Mouse (Mus musculus): ENCODE data around the gene Samm50.

The Samm50 gene

DNA sequence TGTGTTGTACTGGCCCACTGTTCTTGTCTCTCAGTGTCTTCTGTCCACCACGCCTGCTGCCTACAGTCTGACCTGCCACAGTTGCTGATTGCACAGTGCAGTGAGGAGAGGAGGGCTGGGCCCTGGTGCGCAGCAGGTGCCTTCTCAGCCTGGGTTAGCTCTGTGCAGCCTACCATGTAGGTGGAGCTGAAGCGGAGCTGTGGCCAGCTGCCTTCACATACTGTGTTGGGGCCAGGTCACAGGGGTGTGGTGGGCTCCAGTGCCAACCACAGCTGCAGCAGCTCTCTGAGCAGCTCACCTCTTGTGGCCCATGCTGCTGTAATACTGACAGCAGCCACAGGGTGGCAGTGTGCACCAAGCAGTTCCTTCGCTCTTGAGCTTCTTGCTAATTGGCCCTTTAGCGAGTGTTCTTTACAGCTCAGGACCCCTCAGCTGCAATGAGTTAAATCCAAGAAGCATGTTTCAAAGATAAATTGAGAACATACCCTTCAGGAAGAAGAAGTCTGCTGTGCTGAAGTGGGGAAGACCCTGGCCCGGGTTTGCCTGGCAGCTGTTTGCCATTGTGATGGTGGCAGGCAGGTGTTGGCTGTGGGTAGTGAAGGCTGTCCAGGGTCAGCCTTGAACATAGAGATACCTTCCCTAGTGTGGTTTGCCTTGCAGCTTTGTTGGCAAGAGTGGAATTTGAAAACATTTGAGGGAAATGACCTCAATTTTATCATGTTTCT is 20.2 kb downstream of the Samm50 start:
- peak; percentile 70 to 77 for DNase-seq

DNA sequence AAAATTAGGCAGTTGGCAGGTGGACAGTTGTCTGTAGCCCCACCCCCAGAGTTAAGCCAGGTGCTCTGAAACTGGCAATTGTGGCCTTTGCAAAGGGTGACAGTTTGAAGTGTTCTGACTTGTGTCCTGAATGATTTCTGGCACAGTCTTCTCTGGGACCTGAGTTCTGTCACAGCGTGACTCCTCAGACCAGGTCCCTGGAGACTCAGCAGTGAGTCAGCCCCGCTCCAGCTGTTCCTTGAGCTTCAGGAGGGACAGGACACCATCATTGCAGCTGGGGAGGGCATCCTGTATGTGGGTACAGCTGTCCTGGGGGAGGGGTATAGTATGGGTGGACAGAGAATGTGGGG is 20.7 kb downstream of the Samm50 start:
- no peak for DNase-seq

DNA sequence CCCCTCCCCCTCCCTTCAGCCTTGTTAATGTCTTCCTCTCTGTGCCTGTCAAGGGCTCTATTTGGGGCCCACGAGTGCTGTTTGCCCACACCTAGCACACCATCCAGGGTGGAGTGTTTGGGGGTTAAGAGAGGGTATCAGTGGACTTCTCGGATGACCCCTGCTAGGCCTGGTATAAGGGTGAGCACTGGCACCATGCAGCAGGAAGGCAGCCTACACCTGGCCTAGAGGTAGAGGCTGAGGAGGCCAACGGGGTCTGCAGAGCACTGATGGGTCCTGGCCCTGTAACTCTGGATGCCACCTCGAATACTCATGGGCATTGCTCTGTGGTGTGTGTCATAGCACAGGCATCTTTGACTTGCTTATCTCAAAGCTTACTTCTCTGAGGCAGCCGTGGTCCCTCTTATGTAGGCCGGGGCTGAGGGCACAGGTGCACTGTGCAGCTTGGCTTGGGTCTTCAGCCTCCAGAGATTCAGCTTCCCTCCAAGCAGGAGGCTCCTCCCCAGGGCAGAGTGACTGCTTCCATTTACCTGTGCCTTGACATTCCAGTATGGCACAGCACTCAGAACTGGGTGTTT is 21.2 kb downstream of the Samm50 start:
- no peak for DNase-seq

DNA sequence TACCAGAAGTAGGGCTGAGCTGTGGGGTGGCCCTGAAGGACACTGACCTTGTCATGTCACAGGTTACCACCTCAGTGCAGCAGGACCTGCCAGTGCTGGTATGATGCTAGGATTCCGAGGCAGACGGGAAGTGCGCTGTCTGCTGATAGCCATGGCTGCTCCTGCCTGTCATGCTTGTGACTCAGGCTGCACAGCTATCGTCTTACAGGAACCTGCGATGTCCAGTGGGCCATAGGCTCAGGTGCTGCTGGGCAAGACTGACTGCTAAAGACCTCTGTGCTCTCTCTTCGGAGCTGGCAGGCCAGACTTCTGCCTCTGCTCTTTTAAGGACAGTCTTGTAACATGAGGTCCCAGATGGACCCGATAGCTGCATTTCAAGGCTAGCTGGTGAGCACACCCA is 22.4 kb downstream of the Samm50 start:
- DNase-seq, result no peak

DNA sequence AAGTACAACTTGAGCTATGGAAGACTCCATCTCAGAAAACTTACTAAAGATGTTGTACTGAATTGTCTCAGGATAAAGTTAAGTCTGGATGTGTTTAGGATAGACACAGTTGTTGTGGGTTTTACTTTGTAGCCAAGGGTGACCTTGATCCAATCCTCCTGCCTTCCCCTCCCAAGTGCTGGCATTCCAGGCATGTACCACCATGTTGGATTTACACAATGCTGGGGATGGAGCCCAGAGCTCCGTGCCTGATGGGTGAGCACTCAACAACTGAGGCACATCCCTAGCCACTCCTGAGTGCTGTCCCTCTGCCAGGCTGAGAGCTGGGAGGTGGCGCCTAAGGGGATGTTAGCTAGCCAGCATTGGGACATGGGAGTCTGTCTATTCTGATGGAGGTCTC is 23.2 kb downstream of the Samm50 start:
- no peak for DNase-seq

DNA sequence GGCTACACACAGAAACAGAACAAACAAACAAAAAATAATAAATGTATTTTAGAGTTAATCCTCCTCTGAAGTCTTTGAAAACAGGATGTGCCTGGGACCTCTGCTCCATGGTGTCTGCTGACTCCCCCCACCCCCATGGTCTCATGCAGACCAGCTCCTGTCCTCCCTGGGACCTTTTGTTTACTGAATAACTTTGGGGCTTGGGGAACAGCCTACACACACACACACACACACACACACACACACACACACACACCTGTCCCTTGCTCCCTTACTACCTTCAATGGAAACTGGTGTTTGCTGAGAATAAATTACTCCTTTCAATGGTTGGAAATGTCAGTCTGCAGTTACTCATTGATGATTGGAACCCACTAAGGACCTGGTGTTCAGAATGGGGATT is 24.0 kb downstream of the Samm50 start:
- DNase-seq, result no peak

DNA sequence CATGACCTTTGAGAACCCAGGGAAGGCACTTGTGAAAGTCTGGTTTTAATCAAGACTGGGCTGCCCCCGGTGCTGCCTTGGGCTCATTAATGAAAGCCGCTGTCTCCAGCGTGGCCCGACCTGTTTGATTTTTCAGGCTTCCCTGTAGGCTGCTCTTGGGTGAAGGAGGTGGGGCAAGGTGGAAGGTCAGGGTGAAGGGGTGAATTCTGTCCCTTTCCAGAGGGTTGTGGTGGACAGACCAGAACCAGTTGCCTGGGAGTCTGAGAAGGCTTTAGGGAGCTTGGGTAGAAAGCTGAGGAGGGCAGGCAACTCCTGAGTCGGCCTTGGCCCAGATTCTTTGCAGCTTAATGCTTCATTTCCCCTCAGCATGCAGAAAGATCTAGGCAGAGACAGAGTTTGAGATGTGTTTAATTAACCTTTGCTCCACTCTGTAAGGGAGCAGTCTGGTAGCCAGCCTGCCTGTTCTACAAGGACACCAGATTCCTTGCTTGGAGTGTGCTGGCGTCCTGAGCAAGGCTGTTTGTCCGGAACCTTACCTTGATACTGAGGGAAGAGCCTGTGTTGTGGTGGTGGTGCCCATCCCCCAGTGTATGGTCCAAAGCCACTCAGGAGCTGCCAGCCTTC is 24.5 kb downstream of the Samm50 start:
- no peak for DNase-seq

DNA sequence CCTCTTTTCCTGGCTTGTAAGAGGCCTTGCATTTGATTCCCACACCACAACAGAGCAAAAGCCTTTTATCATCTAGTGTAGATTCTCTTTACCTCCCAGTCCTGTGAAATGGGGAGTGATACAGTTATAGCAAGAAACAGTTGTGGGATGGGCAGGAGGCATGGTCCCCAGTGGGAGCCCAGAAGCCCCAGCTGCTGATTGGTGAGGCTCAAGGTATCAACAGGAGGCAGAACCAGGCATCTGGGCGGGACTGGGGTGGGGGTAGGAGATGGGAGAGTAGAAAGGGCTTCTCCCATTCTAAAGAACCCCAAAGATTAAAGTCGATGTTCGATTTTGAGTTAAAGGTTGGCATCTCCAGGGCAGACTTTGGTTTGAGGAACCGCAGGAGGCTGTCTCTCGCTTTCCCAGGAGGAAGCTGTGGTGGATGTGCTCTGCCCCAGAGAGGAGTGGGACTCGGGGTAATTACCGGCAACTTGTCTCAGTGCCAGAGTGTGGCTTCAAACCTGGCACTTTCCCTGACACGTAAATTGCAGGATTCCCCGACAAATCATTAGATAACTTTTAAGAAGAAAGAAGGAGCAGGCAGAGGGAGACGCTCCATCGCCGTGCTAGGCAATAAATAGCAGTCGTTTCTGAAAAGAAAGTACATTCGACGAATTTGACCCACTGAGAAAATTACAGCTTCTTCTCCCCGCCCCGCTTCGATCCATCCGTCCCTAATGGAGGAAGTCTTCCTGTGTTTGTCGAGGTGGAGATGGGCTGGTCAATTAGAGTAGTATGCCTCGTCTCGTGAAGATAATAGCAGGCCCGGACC is 26.1 kb downstream of the Samm50 start:
- DNase-seq, result no peak

DNA sequence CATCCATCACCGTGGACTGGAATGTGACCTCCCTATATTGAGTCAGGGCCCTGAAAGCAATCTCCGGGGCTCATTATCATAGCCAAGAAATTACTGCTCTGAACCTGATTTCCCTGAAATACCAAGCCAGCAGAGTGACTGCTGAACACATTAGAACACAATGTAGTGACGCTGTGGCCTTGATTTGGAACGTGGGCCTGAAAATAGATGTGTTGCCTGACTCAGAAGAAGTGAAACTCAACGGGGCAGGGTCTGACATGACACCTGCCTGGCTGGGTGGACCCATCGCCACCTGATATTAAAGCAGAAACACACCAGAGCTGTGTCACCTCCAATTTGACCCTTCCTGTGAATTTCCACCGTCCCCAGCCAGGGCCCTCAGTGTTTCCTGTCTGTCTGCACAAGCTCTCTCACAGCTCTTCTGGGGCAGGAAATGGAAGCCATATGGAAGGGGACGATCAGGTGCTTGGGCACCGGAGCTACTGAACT is 26.8 kb downstream of the Samm50 start:
- peak; percentile 17 to 24 for DNase-seq

DNA sequence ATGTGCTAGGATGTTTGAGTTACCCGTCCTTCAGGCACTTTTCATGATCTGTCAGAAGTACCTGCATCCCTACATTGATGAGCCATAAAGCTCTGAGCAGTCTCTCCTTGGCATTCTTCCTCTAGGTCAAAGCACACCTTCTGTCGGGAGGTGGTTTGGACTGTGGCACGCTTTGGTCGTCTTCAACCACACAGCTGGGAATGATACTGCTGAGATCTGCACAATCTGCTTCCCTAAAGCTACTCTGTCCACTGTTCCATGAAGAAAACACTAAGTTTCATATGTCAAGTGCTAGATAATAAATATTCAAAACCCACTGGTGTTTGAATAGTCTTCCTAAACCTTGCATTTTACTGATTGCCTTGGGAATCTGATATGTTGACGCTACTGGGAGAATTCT is 29.5 kb downstream of the Samm50 start:
- DNase-seq, result no peak

DNA sequence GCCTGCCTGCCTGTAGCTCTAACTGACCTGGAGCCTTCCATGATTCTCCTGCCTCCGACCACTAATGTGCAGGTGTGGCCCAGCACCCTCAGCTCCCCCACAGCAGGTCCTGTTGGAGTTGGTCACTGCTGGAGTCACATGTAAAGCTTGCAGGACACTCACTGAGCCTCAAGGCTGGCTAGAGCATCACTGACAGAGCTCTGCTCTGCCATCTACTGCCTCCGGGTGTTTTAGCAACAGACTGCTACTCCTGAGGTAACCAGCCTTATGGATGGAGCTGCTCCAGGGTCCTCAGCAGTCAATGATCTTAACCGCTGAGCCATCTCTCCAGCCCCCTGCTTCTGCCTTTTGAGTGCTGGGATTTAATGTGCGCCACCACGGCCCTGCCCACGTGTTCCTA is 31.4 kb downstream of the Samm50 start:
- DNase-seq, result no peak

DNA sequence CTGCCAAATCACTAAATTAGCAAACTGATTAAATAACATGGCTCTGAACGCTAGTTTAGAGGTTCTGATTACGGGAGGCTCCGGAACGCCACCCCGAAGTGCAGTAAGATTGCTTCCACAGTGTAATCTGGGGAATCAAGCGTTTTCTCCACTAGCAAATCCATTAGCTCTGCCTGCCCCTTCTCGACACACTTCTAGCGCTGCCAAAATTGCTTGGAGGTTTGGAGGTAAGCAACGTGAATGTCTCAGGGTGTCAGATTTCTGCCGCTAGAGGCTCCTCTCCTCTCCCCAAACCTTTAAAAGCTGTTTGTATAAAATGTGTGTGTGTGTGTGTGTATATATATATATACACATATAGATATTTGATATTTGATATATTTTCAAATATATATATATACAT is 32.7 kb downstream of the Samm50 start:
- no peak for DNase-seq

DNA sequence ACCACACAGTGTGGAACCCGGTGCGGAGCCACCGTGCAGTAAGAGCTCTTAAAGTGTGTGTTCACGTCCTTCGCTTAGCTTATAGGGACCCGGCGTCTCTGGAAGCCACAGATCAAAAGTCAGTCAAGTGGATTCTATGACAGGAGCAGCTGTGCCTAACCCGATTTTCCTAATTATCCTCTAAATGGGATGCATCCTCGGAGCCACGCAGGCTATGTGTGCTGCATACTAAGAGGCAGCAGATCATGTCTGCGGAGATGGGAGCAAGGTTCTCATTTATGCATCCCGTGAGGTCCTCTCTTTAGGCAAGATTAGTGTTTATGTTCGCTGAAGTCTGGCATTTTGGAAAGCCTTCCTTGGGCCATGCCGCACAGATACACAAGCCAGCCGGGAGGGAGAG is 34.9 kb downstream of the Samm50 start:
- DNase-seq, result no peak

DNA sequence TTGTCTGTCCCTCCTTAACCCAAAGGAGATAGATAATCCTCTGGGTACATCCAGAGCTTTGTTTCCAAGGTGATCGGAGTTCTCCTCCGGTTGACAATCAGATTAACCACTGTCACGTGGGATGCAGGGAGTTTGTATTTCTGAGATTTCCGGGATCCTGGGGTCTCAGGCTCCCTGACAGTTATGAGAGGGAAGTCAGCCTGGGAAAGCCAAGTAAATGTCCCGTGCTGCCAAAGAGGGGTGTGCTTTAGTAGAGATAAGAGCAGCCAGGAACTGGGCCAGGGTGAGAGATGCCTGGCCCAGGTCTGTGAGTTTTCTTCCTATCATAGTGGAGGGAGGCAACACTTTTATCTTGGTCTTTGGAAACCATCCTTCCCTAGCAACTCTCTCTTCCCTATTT is 38.6 kb downstream of the Samm50 start:
- DNase-seq, result peak; percentile 35 to 62

DNA sequence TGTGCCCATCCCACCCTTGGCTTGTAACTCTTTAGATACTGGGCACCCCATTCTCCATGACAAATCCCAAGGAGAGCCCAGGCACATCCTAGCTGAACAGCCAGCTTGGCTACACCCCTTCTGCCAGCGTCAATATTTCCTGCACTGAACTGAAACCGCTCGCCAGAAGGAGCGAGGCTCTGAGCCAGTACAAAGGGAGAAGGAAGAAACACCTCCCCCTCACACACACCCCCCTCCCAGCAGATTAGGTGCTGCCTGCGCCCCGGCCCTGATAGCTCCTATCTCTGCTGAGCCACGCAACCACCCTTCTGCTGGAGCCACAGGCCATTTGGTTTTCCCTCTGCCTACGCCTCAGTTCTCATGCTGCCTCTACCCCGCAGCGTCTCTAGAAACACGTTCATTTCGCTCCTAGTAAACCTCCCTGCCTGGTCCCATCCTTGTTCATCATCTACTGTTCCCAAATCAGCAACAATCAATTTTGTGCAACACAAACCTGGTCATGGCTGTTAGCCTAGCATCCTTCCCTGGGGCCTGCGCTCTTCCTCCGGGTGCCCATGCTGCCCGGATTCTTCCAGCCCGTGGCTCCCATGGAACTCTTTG is 39.2 kb downstream of the Samm50 start:
- peak; percentile 71 to 76 for DNase-seq

DNA sequence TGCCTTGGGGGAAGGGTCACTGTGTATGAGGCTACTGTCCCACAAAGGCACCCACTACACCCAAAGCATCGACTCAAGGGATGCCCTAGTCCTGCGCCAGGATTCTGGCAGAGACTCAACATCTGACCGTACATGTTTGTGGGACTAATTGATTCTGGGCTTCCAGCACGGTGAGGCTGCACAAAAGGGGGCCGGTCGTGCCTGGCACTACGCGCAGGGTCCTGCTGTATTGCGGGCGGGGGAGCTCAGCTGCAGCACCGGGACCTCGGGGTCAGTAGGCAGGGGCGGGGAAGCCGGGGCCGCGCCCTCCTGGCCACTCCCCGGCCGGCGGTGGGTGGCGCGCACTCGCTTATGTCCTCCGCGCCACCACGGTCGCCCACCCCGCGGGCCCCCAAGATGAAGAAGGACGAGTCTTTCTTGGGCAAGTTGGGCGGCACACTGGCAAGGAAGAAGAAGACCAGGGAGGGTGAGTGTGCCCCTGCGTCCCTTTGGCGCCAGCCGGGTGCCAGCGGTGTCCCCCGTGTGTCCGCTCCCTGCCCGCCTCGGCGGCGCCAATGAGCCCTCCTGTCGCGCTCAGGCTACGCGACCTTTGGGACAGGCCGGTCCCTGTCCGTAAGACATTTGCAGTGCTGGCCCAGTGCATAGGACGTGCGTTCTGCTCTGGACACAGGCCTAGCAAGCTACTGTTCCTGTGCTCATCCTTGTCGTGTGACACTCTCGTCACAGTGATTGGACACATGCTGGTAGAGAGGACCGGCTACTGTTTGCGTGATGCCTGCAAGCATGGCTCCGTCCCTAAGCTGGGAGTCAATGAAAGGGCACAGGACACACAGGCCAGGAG is 39.9 kb downstream of the Samm50 start, which contains the start of gene Parvb:
Gene Parvb (plus strand): TSS at position 323 of the 841 bp plus-strand sequence.
- peak; percentile 63 to 70 for DNase-seq

DNA sequence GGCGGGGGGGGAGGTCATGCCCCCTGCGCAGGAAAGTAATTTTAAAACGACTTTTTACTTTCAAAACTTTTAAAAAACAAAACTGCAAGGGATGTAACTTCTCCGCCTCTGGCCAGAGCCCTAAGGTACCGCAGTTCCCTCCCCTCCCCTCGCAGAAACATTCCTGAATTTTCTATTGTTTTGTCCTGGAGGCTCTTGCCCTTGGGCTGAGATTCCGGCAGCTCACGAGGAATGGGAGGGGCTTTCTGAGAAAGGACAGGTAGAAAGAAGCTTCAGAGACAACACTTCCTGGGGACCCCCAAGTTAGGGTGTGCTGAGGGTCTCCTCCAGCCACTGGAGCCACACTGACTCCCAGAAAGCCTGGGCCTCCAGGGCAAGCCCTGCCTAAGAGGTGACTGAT is 40.6 kb downstream of the Samm50 start:
- DNase-seq, result no peak

DNA sequence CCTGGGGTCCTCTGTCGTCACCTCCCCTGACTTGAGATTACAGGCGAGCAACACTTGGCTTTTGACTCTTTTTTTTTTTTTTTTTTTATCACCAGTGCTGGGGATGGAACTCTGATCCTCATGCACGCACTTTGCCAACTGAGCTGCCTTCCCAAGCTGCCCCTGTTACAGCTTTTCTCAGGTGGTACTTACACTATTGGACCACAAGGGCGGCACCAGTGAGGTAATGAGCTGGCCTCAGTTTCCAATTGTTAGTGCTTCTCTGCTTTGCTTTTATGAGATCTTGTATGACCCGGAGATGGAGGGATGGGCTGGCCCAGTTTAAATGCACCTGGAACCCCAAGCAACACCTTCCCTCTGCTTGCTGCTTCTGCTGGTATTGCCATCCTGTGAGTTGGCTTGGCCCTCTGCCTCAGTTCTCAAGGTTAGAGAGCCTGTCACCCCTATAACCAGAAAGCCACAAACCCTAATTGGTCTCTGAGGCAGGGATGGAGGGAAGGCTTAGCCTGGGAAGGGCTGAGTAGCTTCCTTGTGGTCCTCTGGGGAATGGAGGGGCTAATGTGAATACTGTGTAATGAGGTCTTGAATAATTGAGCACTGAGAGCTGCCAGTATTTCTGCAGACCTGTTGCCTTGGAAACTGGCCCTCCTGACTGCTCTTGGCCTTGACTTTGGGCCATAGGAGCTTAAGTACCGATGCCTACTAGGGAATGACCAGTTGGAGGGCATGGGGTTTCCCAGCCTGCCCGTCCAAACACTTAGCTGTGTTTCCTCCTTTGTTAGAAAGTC is 42.9 kb downstream of the Samm50 start:
- DNase-seq, result no peak

DNA sequence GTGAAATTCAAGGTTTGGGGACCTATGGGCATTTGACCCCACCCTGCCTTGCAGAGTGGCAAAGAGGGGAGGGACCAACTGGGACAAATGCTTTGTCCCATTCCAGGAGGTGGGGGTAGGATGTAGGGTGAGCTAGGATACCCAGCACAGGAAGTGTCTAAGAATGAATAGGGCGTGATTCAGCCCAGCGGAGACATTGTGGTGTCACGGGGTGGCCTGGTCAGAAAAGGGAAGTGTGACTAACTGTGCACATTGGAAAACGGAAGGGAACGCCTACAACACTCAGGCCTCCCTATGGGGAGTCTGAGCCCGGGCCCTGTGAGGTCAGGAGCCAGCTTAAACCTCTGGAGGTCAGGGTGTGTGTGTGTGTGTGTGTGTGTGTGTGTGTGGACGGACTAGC is 43.6 kb downstream of the Samm50 start:
- DNase-seq, result peak; percentile 88 to 91

DNA sequence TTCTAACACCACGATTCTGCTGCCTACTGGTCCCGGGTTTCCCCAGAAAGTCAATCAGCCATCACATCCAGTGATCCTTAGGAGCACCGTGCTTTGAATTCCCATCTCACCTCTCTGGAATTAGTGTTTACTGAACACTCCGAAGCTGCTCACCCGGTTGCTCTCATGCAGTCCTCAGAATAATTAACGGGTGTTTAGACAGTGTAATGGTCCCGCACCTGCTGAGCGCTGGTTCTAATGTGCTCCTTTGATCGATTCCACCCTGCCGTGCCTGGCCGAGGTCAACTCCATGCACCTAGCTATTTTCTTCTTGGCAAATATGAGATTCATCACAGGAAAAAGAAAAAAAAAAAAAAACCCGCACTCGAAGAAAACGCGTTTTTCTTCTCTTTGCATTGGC is 46.5 kb downstream of the Samm50 start:
- no peak for DNase-seq

DNA sequence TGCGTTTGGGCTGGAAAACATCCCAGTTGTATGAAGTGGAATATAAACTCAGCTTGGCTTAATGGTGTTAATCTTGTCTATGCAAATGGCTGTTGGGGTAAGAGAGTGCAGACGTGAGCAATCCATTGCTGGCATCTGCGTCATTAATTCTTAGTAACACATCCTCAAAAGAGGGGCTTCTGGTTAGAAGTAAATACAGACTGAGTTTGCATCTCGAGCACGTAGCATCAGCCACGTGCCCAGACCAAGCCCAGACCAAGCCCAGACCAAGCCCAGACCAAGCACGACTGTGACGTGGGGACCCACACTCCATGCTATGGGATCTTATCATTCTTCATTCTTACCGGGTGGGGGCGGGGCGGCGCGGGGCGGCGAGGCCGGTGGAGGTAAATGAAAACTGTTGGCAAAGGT is 47.0 kb downstream of the Samm50 start:
- no peak for DNase-seq
